Mouse (Mus musculus): ENCODE measurements at regions not wholly inside any gene's neighbourhood (a gene's known extent, or its start where the extent isn't known, plus 50 kb on each side); places are given as distances from the start of the nearest gene placed in this dataset.

DNA sequence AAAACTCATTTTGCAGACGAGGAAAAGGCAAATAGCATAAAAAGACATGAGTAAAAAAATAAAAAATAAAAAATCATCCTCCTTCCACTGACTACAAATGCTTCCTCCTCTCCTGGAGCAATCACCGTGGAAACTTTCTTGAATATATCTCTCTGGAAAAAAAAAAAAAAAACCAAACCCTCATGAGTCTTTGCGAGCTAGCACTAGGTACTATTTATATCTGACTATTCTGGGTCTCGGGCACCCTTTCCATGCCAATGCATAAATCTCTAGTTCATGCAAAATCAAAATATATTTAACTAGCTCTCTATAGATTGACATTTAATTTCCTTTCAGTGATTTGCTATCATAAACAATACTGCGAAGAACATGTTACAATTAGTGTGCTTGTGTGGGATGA lies 63.7 kb upstream of the Magi3 start:
- no peak overlapping the region for H3K4me2 ChIP-seq (ENCODE audit: low read depth, low read length)
- no peak for ATAC-seq
- H3K27ac ChIP-seq (ENCODE audit: low read length): no peak overlapping the region
- H3K4me1 ChIP-seq (ENCODE audit: control insufficient read depth, insufficient read depth, low read length): no peaks in the 10 kb centered on the region
- no peaks in the 10 kb centered on the region for H3K9me3 ChIP-seq (ENCODE audit: control insufficient read depth, low read length)
- H3K4me3 ChIP-seq (ENCODE audit: low read length): no peak overlapping the region
- 62% methylated on average over 5 of the region's 5 CpGs for WGBS
- H3K9ac ChIP-seq (ENCODE audit: low read depth, low read length): no peak overlapping the region
- H3K27me3 ChIP-seq (replicated peaks; ENCODE audit: control insufficient read depth, insufficient read depth, low read length): no peaks in the 10 kb centered on the region
- H3K36me3 ChIP-seq (ENCODE audit: control insufficient read depth, insufficient read depth, low read length): no peaks in the 10 kb centered on the region

DNA sequence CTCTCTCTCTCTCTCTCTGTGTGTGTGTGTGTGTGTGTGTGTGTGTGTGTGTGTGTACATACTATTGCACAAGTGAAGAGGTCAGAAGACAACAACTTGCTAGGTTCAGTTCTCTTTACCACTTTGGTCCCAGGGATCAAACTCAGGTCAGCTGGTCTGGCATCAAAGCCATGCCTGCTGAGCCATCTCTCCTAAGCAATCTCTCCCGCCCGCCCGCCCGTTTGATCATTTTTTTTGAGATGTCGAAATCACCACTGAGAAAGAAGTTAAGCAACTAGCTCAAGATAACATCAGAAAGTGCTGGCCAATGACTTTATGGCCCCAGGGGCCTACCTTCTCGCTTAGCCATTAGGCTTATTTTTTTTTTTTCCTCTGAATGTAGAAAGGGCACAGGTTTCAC lies 59.3 kb upstream of the Magi3 start:
- WGBS: 42% methylated on average over 6 of the region's 6 CpGs
- Histone ChIP-seq H3K27ac (ENCODE audit: low read length) (no peak overlapping the region), H3K9ac (ENCODE audit: low read depth, low read length) (no peak overlapping the region), H3K4me3 (ENCODE audit: low read length) (no peak overlapping the region), H3K36me3 (ENCODE audit: control insufficient read depth, insufficient read depth, low read length) (no peaks in the 10 kb centered on the region), H3K4me2 (ENCODE audit: low read depth, low read length) (no peak overlapping the region), H3K4me1 (ENCODE audit: control insufficient read depth, insufficient read depth, low read length) (no peaks in the 10 kb centered on the region), H3K9me3 (ENCODE audit: control insufficient read depth, low read length) (no peaks in the 10 kb centered on the region), H3K27me3 (replicated peaks; ENCODE audit: control insufficient read depth, insufficient read depth, low read length) (no peaks in the 10 kb centered on the region)
- peak; percentile 84 for ATAC-seq

DNA sequence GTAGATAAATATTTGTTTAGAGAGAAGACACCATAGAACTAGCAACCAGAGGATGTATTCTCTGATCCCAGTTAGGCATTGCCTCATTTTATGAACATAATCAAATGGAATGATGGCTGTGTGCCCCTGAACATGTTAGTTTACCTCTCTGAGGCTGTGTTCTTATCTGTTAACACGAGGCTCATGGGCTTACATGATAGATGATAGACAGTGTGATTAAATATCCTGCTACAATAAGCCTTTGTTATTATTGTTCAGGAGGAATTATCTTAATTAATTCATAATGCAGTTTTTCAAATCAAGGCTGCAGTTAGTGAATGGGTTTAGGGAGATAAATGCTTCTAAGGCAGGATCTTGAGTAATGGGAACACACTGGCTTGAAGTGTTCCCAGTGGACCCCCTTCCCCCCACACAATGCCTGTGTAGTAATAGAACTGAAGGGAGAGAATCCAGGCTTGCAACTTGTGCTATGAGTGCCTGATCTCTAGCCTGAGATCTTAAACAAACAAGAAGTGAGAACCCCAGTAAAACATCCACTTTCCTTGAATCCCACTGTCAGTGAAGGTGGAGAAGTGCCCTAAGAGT lies 54.6 kb upstream of the Magi3 start:
- Histone ChIP-seq H3K9me3 (ENCODE audit: control insufficient read depth, low read length) (no peaks in the 10 kb centered on the region), H3K9ac (ENCODE audit: low read depth, low read length) (no peak overlapping the region), H3K36me3 (ENCODE audit: control insufficient read depth, insufficient read depth, low read length) (no peaks in the 10 kb centered on the region), H3K4me1 (ENCODE audit: control insufficient read depth, insufficient read depth, low read length) (no peaks in the 10 kb centered on the region), H3K27me3 (replicated peaks; ENCODE audit: control insufficient read depth, insufficient read depth, low read length) (no peaks in the 10 kb centered on the region), H3K27ac (ENCODE audit: low read length) (no peak overlapping the region), H3K4me2 (ENCODE audit: low read depth, low read length) (no peak overlapping the region), H3K4me3 (ENCODE audit: low read length) (no peak overlapping the region)
- WGBS: 29% methylated on average over 1 of the region's 1 CpGs
- no peak for ATAC-seq

DNA sequence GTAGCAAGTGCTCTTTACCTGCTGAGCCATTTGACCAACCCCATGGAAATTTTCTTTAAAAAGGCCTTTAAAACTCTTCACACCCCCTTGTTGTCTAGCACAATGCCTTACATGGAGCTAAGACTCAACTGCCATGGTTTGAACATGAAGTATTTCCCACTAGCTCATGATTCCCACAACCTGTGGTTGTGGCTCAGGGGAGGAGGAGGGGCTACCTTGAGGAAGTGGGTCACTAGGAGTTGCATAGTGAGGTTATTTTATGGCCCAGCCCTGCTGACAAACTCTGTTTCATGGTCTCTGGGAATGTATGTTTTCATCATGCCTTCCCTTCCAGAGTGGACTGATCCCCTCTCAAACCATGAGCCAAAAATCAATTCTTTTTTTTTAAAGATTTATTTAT lies 53.9 kb upstream of the Magi3 start:
- H3K4me3 ChIP-seq (ENCODE audit: low read length): no peak overlapping the region
- no peaks in the 10 kb centered on the region for H3K9me3 ChIP-seq (ENCODE audit: control insufficient read depth, low read length)
- ATAC-seq: peak; percentile 21; the same call in 1 of the 2 replicates
- H3K27ac ChIP-seq (ENCODE audit: low read length): no peak overlapping the region
- no peaks in the 10 kb centered on the region for H3K27me3 ChIP-seq (replicated peaks; ENCODE audit: control insufficient read depth, insufficient read depth, low read length)
- no peak overlapping the region for H3K4me2 ChIP-seq (ENCODE audit: low read depth, low read length)
- H3K9ac ChIP-seq (ENCODE audit: low read depth, low read length): no peak overlapping the region
- no peaks in the 10 kb centered on the region for H3K4me1 ChIP-seq (ENCODE audit: control insufficient read depth, insufficient read depth, low read length)
- no peaks in the 10 kb centered on the region for H3K36me3 ChIP-seq (ENCODE audit: control insufficient read depth, insufficient read depth, low read length)
